Mouse (Mus musculus) induced T-regulatory cell, adult 2 months (primary cell): Measurements from ENCODE around the gene Scap.
A peak's percentile ranks its signal among the peaks of the same experiment; 100 is the strongest.

Experiments used
- DNase-seq: peaks from one replicate; pipeline ENCODE4 v3.0.0-alpha.2; 2012; ENCODE audit warnings: low read depth

The Scap gene

GRCm38 (mm10) chr9:110333135-110333895 is at the start of gene Scap:
Scap (plus strand) TSS chr9:110333288.
- peak; percentile 97 for DNase-seq

GRCm38 (mm10) chr9:110284075-110284697 is 48.9 kb upstream of the Scap start:
- no peak for DNase-seq

GRCm38 (mm10) chr9:110287321-110287924 is 45.7 kb upstream of the Scap start:
- DNase-seq = no peak

DNA sequence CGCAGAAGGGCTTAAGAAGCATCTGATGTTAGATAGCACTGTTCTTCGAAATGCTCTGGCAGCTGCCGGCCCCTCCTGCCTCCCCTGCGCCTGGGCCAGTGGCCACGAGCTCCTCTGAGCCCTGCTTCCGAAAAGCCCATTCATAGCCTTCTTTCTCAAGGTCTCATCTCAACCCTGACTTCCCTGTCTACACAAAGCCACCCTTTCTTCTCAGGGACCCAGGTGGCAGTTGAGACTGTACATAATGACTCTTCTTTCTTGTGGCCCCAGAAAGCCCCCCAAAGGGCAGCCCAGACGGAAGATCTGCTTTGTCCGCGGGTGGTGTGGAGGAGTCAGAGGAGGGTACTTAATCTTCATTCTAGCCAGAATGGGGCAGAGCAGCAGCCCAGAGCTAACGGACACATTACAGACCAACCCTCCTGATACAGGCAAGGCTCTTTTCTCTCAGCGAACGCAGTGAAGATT is 39.8 kb upstream of the Scap start:
- no peak for DNase-seq

DNA sequence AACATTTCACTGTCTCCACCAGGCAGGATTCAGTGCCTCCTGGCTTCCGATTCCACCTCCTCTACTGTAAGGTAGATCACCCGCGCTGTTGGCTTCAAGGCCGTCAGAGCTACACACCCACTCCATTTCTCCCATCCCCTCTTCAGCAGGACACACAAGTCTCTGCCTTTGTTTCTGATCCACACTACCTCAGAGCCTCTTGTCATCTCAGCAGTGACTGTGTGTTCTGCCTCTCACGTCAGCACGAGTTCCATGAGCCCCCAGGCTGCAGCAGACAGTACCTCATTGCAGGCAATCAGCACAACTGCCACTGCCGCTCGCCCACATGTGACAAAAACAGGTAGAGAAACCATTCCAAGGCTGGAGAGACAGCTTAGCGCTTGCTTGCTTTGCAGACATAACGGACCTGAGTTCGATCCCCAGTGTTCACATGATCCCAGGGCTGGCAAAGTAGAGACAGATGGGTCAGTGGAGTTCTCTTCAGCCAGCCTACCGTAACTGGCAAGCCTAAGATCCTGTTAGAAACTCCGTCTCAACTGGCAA is 39.1 kb upstream of the Scap start:
- DNase-seq = no peak

- DNase-seq = peak; percentile 27
Measured at GRCm38 (mm10) chr9:110294786-110295185, 38.3 kb upstream of the Scap start.

- peak; percentile 90 for DNase-seq
Measured at GRCm38 (mm10) chr9:110296867-110297627, 36.0 kb upstream of the Scap start.

GRCm38 (mm10) chr9:110304516-110304915 is 28.6 kb upstream of the Scap start:
- no peak for DNase-seq

DNA sequence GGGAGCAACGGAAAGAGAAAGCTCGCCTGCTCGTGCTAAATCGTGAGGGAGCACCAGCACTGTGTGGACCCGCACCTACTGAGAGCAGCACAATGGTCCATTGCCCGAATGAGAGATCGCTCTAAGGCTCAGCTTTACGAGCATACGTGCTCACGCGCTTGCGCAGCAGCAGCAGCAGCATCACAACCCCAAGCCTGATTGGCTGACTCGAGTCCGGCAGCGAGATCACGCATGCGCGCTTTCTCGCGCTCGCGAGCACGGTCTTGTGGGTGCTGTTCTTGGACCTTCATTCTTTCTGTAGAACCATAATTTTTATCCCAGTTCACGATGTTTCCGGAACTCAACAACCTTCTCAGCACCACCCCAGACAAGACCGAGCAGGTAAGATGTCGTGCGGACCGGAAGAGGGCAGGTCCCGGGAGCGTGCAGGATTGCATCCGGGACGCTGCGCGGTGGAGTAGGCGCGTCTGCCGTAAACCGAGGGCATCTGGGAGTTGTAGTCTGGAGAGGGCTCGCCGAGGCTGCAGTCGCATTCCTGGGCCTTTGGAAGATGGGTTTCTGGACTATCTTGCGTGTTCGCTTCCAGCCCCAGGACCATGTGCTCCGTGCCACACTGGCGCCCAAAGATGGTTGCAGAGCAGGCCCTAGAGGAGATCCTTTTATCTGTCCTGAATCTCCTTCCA is 28.0 kb upstream of the Scap start, which contains the start of gene Elp6:
TSS of gene Elp6 (plus strand) at position 205 of the 683 bp plus-strand sequence.
- peak; percentile 96 for DNase-seq

- DNase-seq = no peak
Measured at GRCm38 (mm10) chr9:110306371-110306770, 26.7 kb upstream of the Scap start.

- DNase-seq = no peak
Measured at GRCm38 (mm10) chr9:110314706-110315105, 18.4 kb upstream of the Scap start.

DNA sequence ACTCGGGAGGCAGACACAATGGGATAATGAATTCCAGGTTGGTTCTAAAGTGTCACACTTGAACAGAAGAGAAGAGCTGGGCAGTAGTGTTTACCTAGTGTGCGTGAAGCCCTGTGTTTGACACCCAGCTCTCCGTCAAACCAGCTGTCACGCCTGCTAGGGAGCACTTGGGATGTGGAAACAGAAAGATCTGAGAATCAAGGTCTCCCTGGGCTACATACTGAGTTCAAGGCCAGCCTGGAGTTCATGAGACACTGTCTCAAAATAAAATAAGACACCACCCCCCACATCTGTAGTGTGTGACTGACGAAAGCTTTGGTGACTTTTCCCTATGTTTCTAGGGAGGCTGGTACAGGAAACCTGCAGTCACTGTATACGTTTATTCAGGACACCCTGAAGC is 17.7 kb upstream of the Scap start:
- no peak for DNase-seq

DNA sequence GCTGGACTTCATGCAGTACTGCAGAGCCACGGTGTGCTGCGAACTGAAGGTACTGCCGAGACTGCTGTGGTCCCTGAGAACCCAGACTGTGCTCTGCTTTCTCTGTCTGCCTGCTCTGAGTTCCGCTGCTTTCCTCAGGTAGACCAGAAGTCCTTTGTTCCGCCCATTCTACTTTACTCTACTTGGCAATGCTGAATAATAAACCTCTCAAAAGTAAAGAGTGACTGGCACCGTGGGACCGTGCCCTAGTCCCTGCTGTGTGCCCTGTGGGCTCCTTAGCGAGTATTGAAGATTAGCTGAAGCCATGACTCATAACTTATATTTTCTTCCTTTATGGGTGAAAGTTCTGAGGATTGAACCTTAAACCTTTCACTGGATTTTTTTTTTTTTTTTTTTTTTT is 17.2 kb upstream of the Scap start:
- no peak for DNase-seq

GRCm38 (mm10) chr9:110316503-110316902 is 16.6 kb upstream of the Scap start:
- no peak for DNase-seq

DNA sequence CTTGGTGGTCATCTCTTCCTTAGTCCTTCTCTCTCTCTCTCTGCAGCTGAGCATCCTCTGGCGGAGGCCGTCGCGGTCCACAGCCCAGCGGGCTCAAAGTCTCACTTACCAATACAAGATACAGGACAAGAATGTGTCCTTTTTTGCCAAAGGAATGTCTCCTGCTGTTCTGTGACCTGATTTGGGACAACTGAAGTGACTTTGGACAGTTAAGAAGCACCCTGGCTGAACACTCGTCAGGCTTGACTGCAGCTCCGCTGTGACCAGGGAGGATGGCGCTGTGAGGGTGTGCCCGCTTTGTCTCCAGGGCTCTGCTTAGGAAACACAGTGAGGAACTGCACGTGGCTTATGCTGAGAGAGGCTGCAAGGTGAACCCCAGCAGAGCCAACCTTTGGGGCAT is 12.3 kb upstream of the Scap start:
- DNase-seq = no peak

DNA sequence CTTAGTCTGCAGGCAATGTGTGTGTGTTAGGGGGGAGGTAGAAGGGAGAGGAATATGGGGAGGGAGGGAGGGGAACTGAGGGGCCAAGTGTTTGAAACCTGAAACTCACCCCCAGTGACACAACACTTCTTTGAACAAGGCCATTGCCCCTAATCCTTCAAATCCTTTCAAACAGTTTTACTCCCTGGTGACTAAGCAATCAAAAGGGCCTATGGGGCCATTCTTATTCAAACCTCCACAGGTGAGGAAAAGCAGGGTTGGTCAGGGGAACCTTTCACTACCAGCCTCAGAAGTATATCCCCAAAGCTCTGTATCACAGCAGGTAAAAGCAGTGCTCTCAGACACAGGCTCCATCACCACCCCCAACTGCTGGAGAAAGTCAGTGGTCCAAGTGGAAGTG is 10.1 kb upstream of the Scap start:
- DNase-seq = no peak

DNA sequence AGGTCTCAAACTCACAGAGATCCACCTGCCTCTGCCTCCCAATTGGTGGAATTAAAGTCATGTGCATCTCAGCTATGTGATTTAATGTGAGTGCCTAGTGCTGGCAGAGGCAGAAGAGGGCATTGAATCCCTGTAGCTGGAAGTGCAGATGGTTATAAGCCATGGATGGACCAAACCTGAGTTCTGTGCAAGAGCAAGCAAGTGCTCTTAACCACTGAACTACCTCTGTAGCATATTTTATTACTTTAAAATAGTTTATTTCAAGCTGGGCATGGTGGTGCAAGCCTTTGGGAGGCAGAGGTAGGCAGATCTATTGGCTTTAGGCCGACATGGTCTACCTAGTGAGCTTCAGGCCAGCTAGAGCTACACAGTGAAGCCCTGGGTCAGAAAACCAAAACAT is 8.9 kb upstream of the Scap start:
- DNase-seq = no peak

- no peak for DNase-seq
Measured at GRCm38 (mm10) chr9:110328178-110328577, 4.9 kb upstream of the Scap start.

DNA sequence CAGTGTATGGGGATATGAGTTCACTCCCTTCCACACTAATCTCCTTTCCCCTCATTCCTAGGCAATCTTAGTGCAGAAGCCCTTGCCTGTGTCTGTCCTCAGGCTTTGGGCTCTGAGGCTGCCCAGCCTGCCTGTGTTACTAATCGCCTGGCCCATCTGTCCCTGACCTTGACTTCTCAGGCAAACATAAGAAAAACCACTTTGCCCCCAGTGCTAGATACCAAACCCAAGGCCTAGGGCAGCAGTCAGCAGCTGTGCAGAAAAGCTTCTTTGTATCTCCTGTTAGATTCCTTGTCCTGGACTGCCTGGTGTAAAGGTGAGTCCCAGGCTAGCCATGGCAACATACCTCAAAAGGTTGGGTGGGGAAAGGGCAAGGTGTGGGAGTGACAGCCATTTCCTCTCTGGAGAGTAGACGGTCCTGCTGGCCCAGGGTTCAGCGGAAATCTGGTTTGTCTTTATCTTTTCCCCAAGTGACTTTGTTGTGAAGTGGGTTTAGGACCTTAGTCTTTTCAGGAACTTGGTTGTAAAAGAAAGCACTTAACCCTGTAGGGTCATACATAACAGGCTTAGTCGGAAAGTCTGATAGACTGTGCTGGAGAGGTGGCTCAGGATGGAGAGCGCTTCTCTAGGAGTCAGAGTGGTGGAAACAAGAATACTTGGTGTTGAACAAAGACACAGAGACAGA is 4.0 kb upstream of the Scap start:
- peak; percentile 55 for DNase-seq

DNA sequence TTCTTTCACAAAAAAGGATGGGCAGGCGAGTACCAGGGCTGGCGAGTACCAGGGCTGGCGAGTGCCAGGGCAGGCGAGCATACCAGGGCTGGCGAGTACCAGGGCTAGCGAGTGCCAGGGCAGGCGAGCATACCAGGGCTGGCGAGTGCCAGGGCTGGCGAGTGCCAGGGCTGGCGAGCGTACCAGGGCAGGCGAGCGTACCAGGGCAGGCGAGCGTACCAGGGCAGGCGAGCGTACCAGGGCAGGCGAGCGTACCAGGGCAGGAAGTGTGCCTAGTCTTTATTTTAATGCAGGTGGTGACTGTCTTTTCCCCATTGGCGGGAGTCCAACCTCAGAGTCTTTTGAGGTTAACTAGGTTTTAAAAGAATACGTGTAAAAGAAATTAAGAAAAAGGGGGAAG is 3.4 kb upstream of the Scap start:
- peak; percentile 62 for DNase-seq

DNA sequence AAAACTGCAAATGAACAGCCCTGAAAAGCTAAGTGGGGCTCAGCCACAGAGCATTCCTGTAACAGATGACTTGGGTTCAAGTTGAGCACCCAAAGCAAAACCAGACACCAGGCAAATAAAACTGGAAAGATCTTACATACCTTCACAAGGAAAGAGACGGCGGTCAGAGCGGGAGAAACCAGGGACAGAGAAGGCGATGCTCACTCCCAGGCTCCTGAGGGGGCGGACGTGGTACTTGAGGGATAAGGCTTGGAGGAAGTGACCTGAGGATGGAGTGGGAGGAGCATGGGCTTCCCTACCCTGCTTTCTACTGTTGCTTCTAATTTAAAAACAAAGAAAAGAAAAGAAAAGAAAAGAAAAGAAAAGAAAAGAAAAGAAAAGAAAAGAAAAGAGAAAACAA is 2.7 kb upstream of the Scap start:
- peak; percentile 30 for DNase-seq
